Mouse (Mus musculus): Measurements from ENCODE around the gene Nudt22.

Nudt22 gene

DNA sequence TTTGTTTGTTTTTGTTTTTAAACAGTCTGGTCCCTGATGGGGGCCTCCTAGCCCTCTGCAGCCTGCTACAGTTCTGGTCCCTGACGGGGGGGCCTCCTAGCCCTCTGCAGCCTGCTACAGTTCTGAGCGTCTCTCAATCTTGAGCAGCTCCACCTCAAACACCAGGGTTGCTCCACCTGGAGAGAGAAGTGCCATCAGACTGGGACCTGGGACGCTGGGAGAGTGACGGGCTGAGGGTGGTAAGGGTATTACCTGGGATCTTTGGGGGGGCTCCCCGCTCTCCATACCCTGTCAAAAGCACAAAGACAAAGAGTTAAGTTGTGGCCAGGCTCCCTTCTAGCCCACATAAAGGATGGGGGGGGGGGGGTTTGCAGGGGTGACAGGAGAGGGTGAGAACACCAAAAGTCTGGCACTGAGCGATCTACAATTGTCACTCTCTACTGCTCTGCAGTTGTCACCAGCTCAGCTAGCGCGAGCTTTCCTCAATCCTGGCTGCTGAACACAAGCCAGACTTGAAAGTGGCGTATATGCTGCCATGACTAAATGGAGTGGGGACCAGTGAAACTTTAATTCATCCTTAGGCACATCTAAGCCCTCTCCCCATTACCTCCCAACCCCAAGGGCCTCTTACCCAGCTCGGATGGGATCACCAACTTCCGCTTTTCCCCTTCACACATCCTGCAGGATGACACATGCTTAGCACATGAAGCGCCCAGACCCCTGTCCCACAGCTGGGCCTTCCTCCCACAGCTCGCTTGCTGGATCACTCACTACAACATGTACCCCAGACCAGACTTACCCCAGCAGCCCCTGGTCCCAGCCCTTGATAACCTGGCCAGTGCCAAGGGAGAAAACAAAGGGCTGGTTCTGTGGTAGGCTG is 17.9 kb downstream of the Nudt22 start:
- DNase-seq (ENCODE audit: low spot score in 2 of 2) = no peak

DNA sequence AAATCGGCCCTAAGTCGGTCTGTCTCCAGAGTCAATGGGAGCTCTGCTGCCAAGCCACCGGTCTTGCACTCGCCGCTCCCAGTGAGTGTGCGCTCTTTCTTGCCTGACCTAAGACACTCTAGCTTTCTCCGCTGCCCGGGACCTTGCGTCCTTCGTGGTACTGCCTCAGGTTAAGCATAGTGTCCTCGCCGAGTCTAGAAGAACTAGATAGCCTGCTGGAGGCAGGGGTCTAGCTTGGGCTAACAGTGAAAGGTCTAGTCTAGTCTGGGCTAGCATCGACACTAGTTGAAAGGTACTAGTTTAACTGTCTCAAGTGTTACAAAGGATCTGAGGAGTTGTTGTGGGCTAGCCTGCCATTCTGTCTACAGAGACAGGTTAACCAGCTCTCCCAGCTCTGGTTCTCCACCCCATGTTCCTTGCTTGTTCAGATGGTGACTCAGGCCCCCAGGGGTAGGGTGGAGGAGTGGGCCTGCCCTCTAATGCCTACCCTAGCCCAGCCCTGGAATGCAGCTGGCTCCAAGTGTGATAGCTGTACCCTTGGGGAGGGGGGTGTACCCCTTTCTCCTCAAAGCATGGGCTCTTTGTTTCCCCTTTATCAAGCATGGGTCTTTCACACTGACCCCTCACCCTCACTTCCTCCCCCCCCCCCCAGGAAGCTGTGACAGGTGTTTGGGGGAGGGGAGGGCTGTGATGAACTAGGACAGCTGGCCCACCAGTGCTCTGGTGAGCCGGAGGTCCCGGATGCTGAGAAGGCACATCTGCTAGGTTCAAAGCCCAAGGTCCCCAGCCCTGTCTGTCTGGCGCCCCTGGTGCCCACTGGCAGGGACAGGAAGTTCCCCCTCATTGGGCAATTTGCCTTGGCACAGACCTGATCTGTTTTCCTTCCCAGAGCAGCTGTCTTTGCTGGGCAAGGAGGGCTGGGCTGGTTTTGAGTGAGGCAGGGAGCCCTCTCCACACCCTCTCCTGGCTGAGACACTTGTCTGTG is 20.1 kb downstream of the Nudt22 start, which contains the start of gene Plcb3:
Gene Plcb3 (minus strand): TSS at position 934 of the 985 bp plus-strand sequence.
- DNase-seq (ENCODE audit: low spot score in 2 of 2) = peak; percentile 41 to 56

DNA sequence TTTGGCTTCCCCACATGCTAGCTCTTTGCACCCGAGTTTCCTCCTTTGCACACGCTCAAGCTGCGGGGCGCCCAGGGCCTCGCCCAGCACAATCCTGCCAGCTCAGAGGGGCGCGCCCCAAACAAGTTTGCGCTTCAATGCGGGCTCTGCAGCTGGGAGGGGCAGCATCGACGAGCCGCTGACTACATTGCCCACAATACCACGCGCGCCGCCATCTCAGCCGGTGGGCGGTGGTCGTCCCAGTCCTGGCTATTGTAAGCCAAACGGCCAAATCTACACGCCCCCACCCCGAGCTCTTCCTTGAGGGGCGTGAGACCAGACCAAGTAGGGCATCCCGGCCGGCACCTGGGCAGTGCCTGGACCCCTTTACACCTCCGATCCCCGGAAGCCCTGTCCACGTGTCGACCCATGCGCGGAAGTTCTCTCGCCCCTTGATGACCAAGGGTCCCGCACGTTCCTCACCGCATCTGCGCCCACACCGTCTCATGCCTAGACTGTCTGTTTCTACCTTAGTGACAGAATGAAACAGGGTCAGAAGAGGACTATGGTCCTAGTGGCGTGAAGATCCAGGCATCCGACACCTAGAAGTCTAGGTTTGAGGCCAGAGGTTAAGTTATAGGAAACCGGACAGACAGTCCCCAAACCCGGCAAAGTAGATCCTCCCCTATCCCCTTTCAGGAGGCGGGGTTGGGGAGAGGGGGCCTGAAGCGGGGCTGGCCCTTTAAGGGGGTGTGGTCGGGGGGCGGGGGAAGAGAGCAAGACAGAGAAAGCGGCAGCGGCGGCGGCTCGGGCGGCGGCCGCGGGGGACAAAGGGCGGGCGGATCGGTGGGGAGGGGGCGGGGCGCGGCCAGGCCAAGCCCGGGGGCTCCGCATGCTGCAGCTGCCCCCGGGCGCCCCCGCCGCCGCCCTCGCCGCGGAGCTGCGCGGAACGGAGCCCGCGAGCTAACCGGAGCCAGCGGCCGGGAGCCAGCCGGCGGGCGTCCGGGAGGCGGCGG is 21.4 kb downstream of the Nudt22 start, which contains the start of gene Ppp1r14b:
Gene Ppp1r14b (plus strand): TSS at position 758 of the 995 bp plus-strand sequence.
- DNase-seq (ENCODE audit: low spot score in 2 of 2) = peak; percentile 55 to 75

DNA sequence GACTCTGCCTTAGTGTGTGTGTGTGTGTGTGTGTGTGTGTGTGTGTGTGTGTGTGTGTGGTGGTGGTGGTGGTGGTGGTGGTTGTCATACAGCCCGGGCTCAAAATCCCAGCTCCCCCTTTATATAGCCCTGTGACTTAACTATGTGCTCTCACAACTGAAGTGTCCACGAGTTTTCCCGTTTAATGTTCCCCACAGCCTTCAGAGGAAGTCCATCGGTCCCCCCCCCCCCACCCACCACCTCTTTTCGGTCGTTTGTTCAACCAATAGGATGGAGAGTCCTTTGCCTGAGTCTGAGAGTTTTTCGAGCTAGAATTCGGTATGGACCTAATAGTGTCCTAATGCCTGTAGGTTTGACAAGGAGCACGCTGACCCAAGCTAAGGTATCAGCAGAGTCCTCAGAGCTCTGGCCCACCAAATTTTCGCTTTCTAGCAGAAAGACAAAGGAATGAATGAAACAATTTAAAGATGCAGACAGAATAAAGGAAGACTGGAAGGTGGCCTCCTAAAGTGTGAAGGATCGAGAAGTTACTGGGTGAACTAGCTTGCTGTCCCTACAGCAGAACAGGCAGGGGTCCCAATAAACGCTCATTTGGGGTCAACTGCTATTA is 22.2 kb downstream of the Nudt22 start:
- DNase-seq (ENCODE audit: low spot score in 2 of 2) = no peak

DNA sequence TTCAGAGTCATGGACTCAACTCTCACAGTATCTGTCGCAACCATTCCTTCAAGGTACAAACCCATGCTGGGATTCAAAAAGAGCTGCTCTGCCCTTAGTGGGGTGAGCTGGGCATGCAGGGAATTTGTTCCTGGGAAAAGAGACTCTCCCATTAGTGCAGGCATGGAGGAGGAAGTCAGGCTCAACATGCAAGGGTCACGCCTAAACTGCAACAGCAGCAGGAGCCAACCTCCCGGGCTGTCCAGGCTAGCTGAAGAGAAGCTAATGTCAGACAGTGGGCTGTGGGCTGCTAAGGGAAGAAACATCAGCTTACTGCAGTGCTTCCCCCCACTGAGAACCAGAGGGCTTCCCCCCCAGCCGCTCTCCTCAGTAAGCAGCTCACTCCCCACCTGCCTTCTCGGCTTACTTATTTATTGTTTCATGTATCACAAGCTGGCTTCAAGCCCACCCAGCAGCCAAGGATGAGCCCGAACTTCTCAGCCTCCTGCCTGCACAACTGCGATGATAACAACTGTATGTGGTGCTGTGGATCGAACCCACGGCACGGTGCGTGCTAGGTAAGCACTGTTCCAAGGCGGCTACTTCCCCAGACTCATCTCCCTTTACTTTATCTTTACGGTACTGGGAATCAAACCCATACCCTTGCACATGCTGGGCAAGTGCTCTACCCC is 23.5 kb downstream of the Nudt22 start:
- no peak for DNase-seq (ENCODE audit: low spot score in 2 of 2)

DNA sequence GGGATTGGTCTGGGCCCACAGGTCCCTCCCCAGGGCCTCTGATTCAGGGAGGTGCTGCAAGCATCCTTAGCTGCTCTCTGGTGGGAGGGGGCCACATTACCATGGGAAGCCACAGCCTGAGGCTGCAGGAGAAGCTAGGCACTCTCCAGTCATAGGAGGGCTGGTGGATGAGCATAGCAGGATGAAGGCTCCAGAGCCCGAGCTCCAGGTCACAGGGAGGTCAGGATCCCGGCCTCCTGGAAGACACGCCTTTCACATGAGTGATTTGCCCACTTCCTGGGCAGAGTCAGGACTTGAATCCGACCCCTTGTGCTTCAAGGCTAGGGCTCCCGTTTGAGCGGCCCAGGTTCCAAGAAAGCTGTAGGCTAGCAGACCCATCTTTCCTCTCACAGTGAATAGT is 24.3 kb downstream of the Nudt22 start:
- no peak for DNase-seq (ENCODE audit: low spot score in 2 of 2)

DNA sequence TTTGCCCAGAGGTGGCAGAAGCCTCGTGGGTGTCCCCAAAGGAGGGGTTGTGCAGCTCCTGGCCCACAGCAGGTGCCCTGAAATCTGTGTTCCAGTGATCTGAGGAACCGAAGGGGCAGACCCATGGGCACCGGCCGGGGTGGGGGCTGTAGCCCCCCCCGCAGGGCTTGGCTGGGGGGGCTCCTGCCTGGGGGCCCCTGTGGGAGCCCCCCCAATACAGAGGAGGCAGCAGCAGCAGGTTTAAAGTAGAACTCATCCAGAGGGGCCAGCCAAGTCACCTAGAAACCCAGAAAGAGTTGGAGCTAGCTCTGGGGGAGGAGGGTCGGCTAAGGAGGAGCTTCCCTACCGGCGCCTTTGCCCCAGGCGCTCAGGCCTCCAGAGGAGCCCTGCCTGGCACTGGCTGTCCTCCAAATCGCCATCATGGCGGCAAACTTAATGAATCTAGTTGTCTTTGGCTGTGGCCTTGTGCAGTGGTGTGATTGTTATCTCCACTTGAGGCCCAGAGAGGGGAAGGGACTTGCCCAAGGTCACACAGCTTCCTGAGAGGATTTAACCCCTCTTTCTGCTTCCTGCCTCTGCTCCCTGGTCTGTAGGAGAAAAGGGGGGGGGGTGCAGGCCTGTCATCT is 25.3 kb downstream of the Nudt22 start:
- DNase-seq (ENCODE audit: low spot score in 2 of 2) = no peak

DNA sequence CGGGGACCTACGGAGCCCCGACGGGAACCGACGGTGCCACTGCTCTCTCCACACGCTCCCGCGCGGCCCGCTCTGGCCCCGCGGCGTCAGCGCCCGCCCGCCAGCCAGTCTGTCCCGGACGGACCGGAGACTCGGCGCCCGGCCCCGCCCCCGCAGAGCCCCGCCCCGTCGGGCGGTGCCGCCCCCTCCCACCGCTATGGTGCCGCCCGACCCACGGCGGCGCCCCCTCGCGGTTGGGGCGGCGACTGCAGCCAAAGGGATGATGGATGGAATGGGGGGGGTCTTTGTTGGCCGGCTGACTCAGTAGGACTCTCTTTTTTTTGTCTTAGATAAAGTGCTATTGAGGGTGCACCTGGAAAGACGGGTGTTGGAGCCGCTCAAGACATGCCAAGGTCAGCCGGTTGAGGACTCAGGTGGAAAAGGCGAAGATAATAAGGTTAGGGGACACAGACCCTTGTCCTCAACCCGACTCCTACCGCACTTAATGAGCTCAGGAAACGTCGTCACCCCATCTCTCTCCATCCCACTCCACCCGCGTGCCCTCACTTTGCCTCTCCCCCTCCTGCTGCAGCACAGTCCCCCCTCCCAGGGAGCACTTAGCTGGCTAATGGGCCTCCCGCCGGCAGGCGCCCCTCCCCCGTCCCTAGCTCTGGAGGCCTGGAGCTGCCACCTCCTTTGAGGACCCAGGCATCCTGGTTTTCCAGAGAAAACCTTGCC is 26.1 kb downstream of the Nudt22 start:
- DNase-seq (ENCODE audit: low spot score in 2 of 2) = peak; percentile 65 to 75

DNA sequence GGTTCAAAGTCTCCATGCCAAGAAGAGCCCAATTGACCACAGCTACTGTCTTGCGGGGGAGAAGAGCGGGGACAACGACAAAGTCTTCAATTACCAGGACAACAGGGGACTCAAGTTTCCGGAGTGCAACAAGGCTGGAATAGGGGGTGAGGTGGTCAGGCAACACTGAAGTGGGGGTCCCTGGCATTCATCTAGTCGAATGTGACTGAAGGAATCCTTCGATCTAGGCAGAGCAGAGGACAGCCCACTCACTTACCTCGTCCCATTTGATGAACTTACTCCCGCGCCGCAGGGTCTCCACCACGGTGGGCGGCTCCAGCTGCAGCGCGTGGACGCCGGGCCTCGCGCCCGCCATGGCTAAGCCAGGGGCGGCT is 26.6 kb downstream of the Nudt22 start:
- no peak for DNase-seq (ENCODE audit: low spot score in 2 of 2)

DNA sequence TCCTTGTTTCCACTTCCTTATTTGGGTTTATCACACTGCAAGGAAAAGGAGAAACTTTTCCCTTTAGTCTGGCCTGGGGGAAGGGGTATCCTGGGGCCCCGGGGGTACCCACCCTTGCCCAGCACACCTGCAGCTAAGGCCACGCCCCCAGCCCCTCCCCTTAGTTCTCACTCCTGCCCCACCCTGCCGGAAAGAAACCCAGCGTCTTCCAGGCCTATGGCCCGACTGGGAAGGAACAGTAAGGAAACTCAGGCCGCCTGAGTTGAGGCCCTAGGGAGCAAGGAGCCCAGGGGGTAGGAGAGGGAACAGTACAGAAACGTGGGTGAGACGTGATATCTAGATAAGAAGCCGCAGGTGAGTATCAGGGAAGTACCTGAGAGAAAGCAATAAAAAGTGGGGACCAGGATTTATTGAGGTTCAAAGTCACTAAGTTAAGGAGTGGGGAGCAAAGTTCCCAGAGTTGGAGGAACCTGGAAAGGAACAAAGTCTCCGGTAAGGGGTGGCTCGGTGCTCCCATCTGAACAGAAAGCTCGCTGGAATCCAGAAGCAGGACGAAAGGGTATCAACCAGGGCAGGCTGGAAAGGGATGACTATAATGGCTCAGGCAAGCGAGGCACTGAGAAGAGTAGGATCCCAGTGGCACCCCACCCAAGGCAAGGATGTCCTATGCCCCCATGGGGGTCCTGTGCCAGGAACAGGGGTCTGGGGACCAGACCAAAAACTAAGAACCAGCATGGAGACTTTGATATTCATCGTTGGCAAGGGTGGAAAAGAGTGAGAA is 27.2 kb downstream of the Nudt22 start:
- DNase-seq (ENCODE audit: low spot score in 2 of 2) = no peak

DNA sequence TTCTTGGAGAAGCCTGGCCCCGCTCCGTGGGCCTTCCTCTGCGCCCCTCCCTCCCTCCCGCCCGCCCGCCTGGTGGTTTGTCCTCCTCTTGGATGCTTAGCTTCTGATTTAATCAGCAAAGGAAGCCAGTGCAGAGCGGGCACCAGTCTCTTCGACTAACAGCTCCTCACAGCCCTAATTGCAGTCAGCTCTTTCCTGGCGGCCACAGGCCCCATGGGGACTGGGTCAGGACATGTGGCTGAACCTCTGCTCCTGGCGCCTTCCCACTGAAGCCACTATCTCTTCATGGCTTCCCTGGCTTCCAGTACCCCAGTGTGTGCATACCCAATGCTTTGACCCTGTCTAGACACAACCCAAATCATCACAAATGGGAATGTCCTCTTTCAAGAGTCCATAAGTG is 39.5 kb downstream of the Nudt22 start:
- no peak for DNase-seq (ENCODE audit: low spot score in 2 of 2)

DNA sequence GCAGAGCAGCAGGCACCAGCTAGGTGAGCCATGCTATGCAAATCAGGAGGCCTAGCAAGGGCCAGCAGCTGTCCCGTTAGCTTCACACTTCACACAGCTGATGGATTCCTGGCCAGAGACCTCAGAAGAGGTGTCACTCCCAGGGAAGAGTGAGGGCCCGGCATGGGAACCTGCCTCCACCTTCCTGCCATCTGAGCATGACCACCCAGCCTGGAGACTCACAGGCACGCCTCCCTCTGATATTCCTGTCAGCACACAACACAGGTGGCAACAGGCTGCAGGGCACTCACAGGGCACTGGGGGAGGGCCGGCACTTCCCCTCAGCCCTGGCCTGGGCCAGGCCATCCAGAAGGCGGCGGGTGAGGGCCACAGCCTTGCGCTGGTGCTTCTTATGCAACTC is 40.5 kb downstream of the Nudt22 start:
- no peak for DNase-seq (ENCODE audit: low spot score in 2 of 2)

DNA sequence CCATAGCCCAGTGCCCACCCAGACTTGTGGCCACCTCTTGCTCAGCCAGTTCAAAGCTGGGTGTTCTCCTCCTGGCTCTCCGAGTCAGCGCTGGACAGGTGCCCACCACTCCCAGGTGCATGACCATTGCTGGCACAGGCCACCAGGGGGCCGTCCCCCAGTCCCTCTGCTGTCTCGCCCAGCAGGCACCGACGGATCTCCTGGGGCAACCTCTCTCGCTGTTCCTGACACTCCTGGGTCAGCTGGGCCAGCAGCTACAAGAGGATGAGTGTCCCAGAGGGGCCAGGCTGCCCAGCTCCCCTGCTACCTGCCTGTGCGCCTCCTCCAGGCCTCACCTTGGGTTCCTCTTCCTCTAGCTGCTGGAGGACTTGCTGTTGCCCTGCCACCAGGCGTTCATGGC is 41.9 kb downstream of the Nudt22 start:
- DNase-seq (ENCODE audit: low spot score in 2 of 2) = no peak

DNA sequence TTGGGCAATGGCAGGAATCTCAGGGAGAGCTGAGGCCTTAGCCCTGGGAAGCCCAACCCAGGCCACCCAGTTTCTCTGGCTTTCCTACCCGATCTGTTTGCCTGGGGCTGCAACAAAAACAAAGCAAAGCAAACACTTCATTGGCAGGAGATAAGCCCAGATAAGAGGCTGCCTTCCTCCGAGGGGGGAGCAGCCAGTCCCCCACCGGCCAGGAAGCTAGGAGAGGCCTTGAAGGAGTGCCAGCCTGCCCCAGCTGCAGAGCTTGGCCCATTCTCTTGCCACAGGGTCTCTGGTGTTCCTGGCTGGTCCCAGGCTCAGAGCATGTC is 43.2 kb downstream of the Nudt22 start:
- no peak for DNase-seq (ENCODE audit: low spot score in 2 of 2)

DNA sequence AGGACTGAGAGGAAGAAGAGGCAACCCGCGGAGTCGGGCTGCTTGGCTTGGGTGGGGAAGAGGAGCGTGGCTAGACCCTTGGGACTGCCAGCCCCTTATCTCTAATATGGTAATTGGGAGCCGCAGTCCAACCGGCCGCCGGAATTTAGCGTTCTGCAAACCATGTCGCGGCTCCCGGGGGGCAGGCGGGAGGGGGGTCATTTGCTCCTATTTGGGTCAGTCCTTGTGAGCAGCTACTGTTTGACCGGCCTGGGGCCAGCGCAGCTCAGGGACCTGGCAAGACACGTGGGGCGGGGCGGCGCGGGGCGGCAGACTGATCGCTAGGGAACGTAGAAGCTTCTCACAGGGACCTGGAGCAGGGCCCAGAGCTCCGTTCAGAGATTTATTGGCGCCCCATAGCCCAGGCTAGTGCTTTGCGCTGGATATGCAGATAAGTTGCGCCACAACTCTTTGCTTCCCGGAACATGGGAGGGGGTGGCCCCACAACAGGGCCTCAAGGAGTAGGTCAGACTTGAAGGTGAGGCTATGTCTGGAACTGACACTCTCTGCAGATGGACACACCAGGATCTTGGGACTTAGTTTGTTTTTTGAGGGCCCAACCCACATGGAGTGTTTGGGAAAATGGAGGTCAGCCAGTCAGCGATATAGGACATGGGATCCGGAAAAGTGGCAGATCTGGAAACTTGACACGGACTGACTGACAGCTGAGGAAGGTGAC is 43.8 kb downstream of the Nudt22 start:
- peak in 1 of 2 experiments; percentile 30 for DNase-seq (ENCODE audit: low spot score in 2 of 2)

DNA sequence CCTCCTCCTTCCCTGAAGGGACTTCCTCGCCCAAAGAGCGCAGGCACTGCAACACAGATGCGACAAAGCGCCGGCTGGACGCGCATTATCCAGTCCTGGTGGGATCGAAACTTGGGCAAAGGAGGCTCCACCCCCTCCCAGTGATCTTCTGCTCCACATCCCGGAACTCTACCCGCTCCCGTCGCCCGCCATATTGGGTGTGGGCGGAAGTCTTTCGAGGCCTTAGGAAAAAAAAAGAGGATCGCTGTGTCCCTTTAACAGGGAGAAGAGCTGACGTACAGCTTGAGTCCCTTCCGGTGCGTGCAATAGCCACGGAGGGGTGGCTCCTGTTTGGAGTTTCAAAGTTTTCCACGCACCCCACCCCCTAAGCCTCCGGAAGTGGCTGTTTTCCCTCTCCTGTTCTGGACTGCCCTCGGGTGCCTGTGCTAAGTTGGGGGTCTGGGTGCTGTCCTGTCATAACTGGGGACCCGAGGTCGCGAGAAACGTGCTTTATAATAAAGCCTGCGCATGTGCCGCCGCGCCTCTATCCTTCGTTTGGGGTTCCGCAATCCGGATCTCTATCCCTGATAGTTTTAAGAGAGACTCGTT is 44.4 kb downstream of the Nudt22 start:
- DNase-seq (ENCODE audit: low spot score in 2 of 2) = peak; percentile 49 to 51

DNA sequence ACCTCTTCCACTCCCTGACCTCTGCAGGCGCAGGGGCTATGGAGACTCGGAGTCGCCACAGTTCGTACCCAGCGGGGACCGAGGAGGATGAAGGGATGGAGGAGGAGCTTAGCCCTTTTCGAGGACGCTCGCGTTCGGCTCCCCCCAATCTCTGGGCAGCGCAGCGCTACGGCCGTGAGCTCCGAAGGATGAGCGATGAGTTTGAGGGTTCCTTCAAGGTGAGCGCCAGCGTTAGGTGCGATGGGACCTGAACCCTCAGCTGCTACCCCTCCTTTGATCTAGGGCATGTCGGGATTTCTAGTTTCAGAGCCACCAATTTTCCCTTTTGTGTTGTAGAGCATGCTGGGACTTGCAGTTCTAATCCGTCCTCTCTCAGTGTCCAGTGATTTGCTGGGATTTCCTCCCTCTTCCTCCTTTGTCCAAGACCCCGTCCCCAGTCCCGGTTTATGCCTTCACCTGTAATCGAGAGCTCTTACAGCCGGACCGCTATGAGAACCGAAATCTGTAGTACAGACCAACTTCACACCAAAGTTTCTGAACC is 45.2 kb downstream of the Nudt22 start:
- DNase-seq (ENCODE audit: low spot score in 2 of 2) = no peak

Measured in natural killer cell, adult 2 months (primary cell).